26 mouse cellular contexts compared by ENCODE assay signal in the genomic region with DNA sequence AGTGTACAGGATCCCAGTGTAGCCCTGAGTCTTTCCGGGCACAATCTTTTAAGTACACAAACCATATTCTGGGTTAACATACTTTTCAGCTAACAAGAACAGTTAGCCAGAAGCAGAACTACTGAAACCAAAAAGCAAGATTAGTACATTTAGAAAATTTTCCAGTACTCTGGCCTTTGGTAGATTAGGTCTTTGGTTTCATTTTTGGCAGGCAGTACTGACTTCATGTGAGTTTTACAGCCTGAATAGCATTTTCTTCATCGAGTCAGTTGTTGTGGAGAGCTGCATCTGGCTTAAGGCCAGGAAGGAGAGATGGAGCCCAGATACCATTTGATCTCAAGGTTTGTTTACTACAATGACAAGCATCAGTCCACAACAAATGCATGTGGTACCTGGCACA. TPM values are rescaled to one million over a fixed set of nuclear protein-coding genes. Genes with fewer than 3 reads are reported as not detected.
"Had no signal": no experiment of that assay in that cellular context is flagged by ENCODE, and none has a peak within 500 bp of the region (broad histone marks: within the 10 kb centered on the region; RNA-seq: fewer than 3 reads in every experiment).

No protein-coding gene starts in this region.

- ATAC-seq: intestine, embryonic 16.5 days; lung, postnatal 0 days; midbrain, embryonic 15.5 days had no signal

- H3K9ac ChIP-seq: liver, embryonic 13.5 days; lung, embryonic 14.5 days; midbrain, embryonic 12.5 days; midbrain, embryonic 15.5 days; neural tube, embryonic 13.5 days had no signal

- H3K4me1 ChIP-seq: liver, embryonic 13.5 days; megakaryocyte, embryonic 14.5 days; midbrain, embryonic 15.5 days; neural tube, embryonic 13.5 days had no signal

- H3K36me3 ChIP-seq: liver, embryonic 13.5 days; midbrain, embryonic 12.5 days; midbrain, embryonic 15.5 days; neural tube, embryonic 13.5 days had no signal

- H3K4me2 ChIP-seq: liver, embryonic 13.5 days; lung, embryonic 14.5 days; midbrain, embryonic 12.5 days; midbrain, embryonic 15.5 days; neural tube, embryonic 13.5 days had no signal

- H3K27ac ChIP-seq: layer of hippocampus, adult 2 months; liver, embryonic 13.5 days; macrophage; midbrain, embryonic 12.5 days; midbrain, embryonic 15.5 days; neural tube, embryonic 13.5 days had no signal

- DNase-seq: kidney, adult 18-20 months; kidney, adult 9 months; kidney, postnatal 10 days; kidney, postnatal 4 days; layer of hippocampus, adult 9-11 months; liver, embryonic 13.5 days; lung, embryonic 14.5 days; retina, postnatal 1 day; thymus, adult 18-20 months; thymus, postnatal 36 days had no signal

- H3K4me3 ChIP-seq: layer of hippocampus, adult 2 months; liver, embryonic 13.5 days; megakaryocyte, embryonic 14.5 days; midbrain, embryonic 12.5 days; midbrain, embryonic 15.5 days; myocyte; neural tube, embryonic 13.5 days had no signal

- H3K9me3 ChIP-seq: liver, embryonic 13.5 days; megakaryocyte, embryonic 14.5 days; midbrain, embryonic 12.5 days; midbrain, embryonic 15.5 days; neural tube, embryonic 13.5 days had no signal

- H3K27me3 ChIP-seq: midbrain, embryonic 12.5 days; midbrain, embryonic 15.5 days; neural tube, embryonic 13.5 days had no signal

RNA-seq across cellular contexts. Expression of a gene that starts 51.3 kb away (rescaled TPM):
- total RNA-seq: layer of hippocampus, adult 2 months; layer of hippocampus, postnatal 25 days; left cerebral cortex, adult 18-20 months; left cerebral cortex, postnatal 25 days; liver, adult 2 months; monocyte, adult 5-6 weeks; neutrophil, adult 5-6 weeks had no signal
- polyA plus RNA-seq: limb, embryonic 11.5 days; liver, adult 2 months; liver, embryonic 13.5 days; lung, embryonic 14.5 days; lung, postnatal 0 days; macrophage; midbrain, embryonic 12.5 days; neural tube, embryonic 13.5 days had no signal
